Mouse (Mus musculus) midbrain, embryonic 10.5 days (tissue): ENCODE measurements at regions not wholly inside any gene's neighbourhood (a gene's known extent, or its start where the extent isn't known, plus 50 kb on each side); places are given as distances from the start of the nearest gene placed in this dataset.
"Not testable (repeated sequence)": the region's sequence is repeated elsewhere in the genome, so short reads cannot be mapped to it uniquely, and the experiment has no call there.

Experiments
- DNase-seq: peaks from one replicate; pipeline ENCODE4 v3.0.0-alpha.2; 2017; ENCODE audit warnings: low spot score
- H3K27ac ChIP-seq: fragments of 300-500 bp; sonication (generic); replicated peaks from 2 replicates; pipeline ENCODE4 v1.5.1; 2016; ENCODE audit warnings: mild to moderate bottlenecking
- H3K27me3 ChIP-seq: fragments of 300-500 bp; sonication (generic); 2 replicates; pipeline ENCODE4 v1.6.1; 2016; ENCODE audit warnings: low read depth, mild to moderate bottlenecking; ENCODE audit not compliant: poor library complexity, severe bottlenecking
- H3K36me3 ChIP-seq: fragments of 300-500 bp; sonication (generic); 2 replicates; pipeline ENCODE4 v1.6.1; 2016; ENCODE audit warnings: mild to moderate bottlenecking, moderate library complexity
- H3K4me1 ChIP-seq: fragments of 300-500 bp; sonication (generic); 2 replicates; pipeline ENCODE4 v1.6.1; 2016
- H3K4me3 ChIP-seq: fragments of 300-500 bp; sonication (generic); 2 replicates; pipeline ENCODE4 v1.5.1; 2016; ENCODE audit warnings: mild to moderate bottlenecking, moderate library complexity
- H3K9me3 ChIP-seq: fragments of 300-500 bp; sonication (generic); replicated peaks from 2 replicates; pipeline ENCODE4 v1.6.1; 2016; ENCODE audit warnings: mild to moderate bottlenecking
- WGBS: fragments of 180-500 bp; shearing (Covaris S2); methylation state at CpG from one replicate; pipeline ENCODE4 v1.1.7; 2016; 5-methylcytosine and 5-hydroxymethylcytosine counted together

GRCm38 (mm10) chr1:4622408-4622807 is 185.3 kb upstream of the Gm37988 start:
- Histone ChIP-seq H3K9me3 (no peaks in the 10 kb centered on the region), H3K27ac (no peak overlapping the region), H3K27me3 (no peaks in the 10 kb centered on the region), H3K4me1 (no peaks in the 10 kb centered on the region), H3K4me3 (no peak overlapping the region), H3K36me3 (no peaks in the 10 kb centered on the region)
- no peak for DNase-seq
- 86% methylated on average over 5 of the region's 5 CpGs for WGBS

- Histone ChIP-seq H3K27ac (no peak overlapping the region), H3K36me3 (no peaks in the 10 kb centered on the region), H3K9me3 (no peaks in the 10 kb centered on the region), H3K4me1 (no peaks in the 10 kb centered on the region), H3K4me3 (no peak overlapping the region), H3K27me3 (no peaks in the 10 kb centered on the region)
- DNase-seq = no peak
- WGBS = 83% methylated on average over 2 of the region's 2 CpGs
Observed at GRCm38 (mm10) chr1:4623268-4623667, 184.4 kb upstream of the Gm37988 start.

GRCm38 (mm10) chr1:4653937-4654336 is 153.8 kb upstream of the Gm37988 start:
- 54% methylated on average over 7 of the region's 7 CpGs for WGBS
- Histone ChIP-seq H3K36me3 (no peaks in the 10 kb centered on the region), H3K4me3 (no peak overlapping the region), H3K4me1 (no peaks in the 10 kb centered on the region), H3K27me3 (no peaks in the 10 kb centered on the region), H3K9me3 (no peaks in the 10 kb centered on the region), H3K27ac (no peak overlapping the region)
- no peak for DNase-seq

- Histone ChIP-seq H3K4me3 (no peak overlapping the region), H3K27ac (no peak overlapping the region), H3K9me3 (no peaks in the 10 kb centered on the region), H3K4me1 (no peaks in the 10 kb centered on the region), H3K36me3 (no peaks in the 10 kb centered on the region), H3K27me3 (no peaks in the 10 kb centered on the region)
- no peak for DNase-seq
Observed at GRCm38 (mm10) chr1:4655252-4655651, 152.4 kb upstream of the Gm37988 start.

GRCm38 (mm10) chr1:4656883-4657282 is 150.8 kb upstream of the Gm37988 start:
- no peak overlapping the region for H3K4me3 ChIP-seq
- 37% methylated on average over 5 of the region's 5 CpGs for WGBS
- no peaks in the 10 kb centered on the region for H3K9me3 ChIP-seq
- DNase-seq = no peak
- no peaks in the 10 kb centered on the region for H3K4me1 ChIP-seq
- H3K27ac ChIP-seq = no peak overlapping the region
- no peaks in the 10 kb centered on the region for H3K36me3 ChIP-seq
- no peaks in the 10 kb centered on the region for H3K27me3 ChIP-seq

- 86% methylated on average over 7 of the region's 7 CpGs for WGBS
Observed at GRCm38 (mm10) chr1:4660081-4660480, 147.6 kb upstream of the Gm37988 start.

GRCm38 (mm10) chr1:4660616-4661015 is 147.1 kb upstream of the Gm37988 start:
- not testable (repeated sequence) for DNase-seq, H3K4me1 ChIP-seq, H3K9me3 ChIP-seq, H3K36me3 ChIP-seq, H3K27me3 ChIP-seq, H3K4me3 ChIP-seq, H3K27ac ChIP-seq
- WGBS = 86% methylated on average over 5 of the region's 5 CpGs

More at GRCm38 (mm10) chr1:4660081-4660480, 147.6 kb upstream of the Gm37988 start:
- H3K4me3 ChIP-seq, H3K27me3 ChIP-seq, H3K36me3 ChIP-seq, H3K9me3 ChIP-seq, H3K27ac ChIP-seq, DNase-seq, H3K4me1 ChIP-seq: not testable (repeated sequence)

- no peak for DNase-seq
- no peaks in the 10 kb centered on the region for H3K27me3 ChIP-seq
- no peaks in the 10 kb centered on the region for H3K9me3 ChIP-seq
- no peaks in the 10 kb centered on the region for H3K4me1 ChIP-seq
- no peak overlapping the region for H3K4me3 ChIP-seq
- no peak overlapping the region for H3K27ac ChIP-seq
- 91% methylated on average over 1 of the region's 1 CpGs for WGBS
- H3K36me3 ChIP-seq = no peaks in the 10 kb centered on the region
Observed at GRCm38 (mm10) chr1:4661761-4662160, 145.9 kb upstream of the Gm37988 start.

GRCm38 (mm10) chr1:4669732-4670131 is 138.0 kb upstream of the Gm37988 start:
- 72% methylated on average over 1 of the region's 1 CpGs for WGBS
- Histone ChIP-seq H3K27me3 (no peaks in the 10 kb centered on the region), H3K4me3 (no peak overlapping the region), H3K4me1 (no peaks in the 10 kb centered on the region), H3K36me3 (no peaks in the 10 kb centered on the region), H3K9me3 (no peaks in the 10 kb centered on the region), H3K27ac (no peak overlapping the region)
- no peak for DNase-seq

GRCm38 (mm10) chr1:4671237-4672019 is 136.3 kb upstream of the Gm37988 start:
- DNase-seq = no peak
- Histone ChIP-seq H3K9me3 (no peaks in the 10 kb centered on the region), H3K27ac (no peak overlapping the region), H3K36me3 (no peaks in the 10 kb centered on the region), H3K4me3 (no peak overlapping the region), H3K4me1 (no peaks in the 10 kb centered on the region), H3K27me3 (no peaks in the 10 kb centered on the region)
- WGBS = 88% methylated on average over 1 of the region's 1 CpGs

- Histone ChIP-seq H3K9me3 (no peaks in the 10 kb centered on the region), H3K36me3 (no peaks in the 10 kb centered on the region), H3K4me1 (no peaks in the 10 kb centered on the region), H3K27ac (no peak overlapping the region), H3K4me3 (no peak overlapping the region), H3K27me3 (no peaks in the 10 kb centered on the region)
- WGBS = 89% methylated on average over 4 of the region's 4 CpGs
- DNase-seq = no peak
Observed at GRCm38 (mm10) chr1:4672344-4672743, 135.3 kb upstream of the Gm37988 start.

- H3K36me3 ChIP-seq = no peaks in the 10 kb centered on the region
- H3K4me1 ChIP-seq = peaks cover 3% of the 10 kb centered on the region
- no peak overlapping the region for H3K27ac ChIP-seq
- H3K9me3 ChIP-seq = no peaks in the 10 kb centered on the region
- no peak for DNase-seq
- no peak overlapping the region for H3K4me3 ChIP-seq
- WGBS = 95% methylated on average over 9 of the region's 9 CpGs
- no peaks in the 10 kb centered on the region for H3K27me3 ChIP-seq
Observed at GRCm38 (mm10) chr1:4687605-4688004, 120.1 kb upstream of the Gm37988 start.

- WGBS = 25% methylated on average over 26 of the region's 26 CpGs
- Histone ChIP-seq H3K4me1 (peaks cover 3% of the 10 kb centered on the region), H3K9me3 (no peaks in the 10 kb centered on the region), H3K27ac (no peak overlapping the region), H3K4me3 (peak overlapping the region; percentile 35), H3K27me3 (no peaks in the 10 kb centered on the region), H3K36me3 (no peaks in the 10 kb centered on the region)
- peak; percentile 41 for DNase-seq
Observed at GRCm38 (mm10) chr1:4689096-4689495, 118.6 kb upstream of the Gm37988 start.

GRCm38 (mm10) chr1:4703316-4703715 is 104.4 kb upstream of the Gm37988 start:
- WGBS = 92% methylated on average over 3 of the region's 3 CpGs
- Histone ChIP-seq H3K27me3 (no peaks in the 10 kb centered on the region), H3K36me3 (no peaks in the 10 kb centered on the region), H3K27ac (no peak overlapping the region), H3K9me3 (no peaks in the 10 kb centered on the region), H3K4me3 (no peak overlapping the region), H3K4me1 (no peaks in the 10 kb centered on the region)
- no peak for DNase-seq
